Mouse (Mus musculus): ENCODE measurements around the gene Fndc3b. TPM values are rescaled to one million over a fixed set of nuclear protein-coding genes. Genes with fewer than 3 reads are reported as not detected.

The Fndc3b gene
- total RNA-seq, 2 experiments from 2014 or later, result 13.0 to 29.8 TPM

GRCm38 (mm10) chr3:27600645-27601044, 110.5 kb downstream of the Fndc3b start:
- peak; percentile 48 for ATAC-seq (ENCODE audit: poor library complexity, severe bottlenecking)

DNA sequence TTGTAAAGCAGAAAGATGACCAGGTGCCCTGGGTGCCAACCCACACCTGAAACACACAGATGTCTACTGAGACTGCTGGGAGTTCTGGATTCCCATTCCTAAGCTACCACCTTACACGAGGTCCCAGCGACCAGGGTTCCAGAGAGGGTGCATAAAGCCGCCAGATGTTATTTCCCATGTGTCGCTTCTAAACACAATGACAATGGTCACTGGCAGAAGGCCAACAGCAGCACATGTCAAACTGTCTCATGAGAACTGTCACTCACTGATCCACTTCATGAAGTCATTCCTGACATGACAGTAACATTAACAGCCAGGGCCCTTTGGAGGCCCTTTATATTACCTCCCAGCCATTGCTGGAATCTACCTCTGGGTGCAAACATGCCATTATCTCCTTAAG, 110.9 kb downstream of the Fndc3b start:
- ATAC-seq (ENCODE audit: poor library complexity, severe bottlenecking), result no peak

DNA sequence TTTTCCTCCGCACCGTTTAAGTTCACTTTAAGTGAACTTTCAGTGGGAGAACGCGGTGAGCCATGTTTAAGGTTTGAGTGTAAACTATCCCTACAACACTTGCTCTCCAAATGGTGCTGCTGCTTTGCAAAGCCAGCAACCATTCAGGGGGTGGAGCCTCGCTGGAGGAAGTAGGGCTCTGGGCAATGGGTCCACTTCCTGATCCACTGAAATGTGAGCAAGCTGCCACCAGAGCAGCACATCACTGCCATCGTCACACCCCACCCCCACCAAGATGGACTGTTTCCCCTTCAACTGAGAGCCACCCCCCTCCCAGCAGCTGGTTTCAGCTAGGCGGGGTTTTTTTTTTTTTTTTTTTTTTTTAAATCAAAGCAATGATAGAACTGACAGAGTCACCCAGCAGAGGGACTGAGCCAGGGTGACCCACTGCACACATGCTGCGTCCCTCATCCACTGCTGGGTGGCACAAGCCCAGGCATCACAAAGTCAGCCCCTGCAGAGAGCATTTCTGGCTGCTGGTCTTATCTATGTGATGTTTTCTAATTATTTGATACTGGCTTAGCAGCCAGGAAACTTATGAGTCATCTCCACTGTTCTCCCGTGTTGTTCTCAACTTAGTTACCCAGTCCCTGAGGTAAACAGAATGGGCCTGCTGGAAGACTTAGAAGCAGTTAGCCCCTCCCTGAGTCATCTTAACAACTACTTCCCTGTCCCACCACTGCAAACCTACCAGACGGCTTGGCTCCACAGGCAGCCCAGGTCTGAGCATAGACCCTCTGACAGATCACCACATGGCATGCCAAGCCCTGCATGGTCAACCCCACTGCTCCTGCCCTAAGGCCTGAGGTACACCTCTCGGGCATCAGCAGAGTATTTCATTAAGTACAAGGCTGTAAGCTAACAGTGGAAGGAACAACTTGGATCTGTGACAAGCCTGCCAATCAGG, 112.4 kb downstream of the Fndc3b start:
- peak; percentile 85 for ATAC-seq (ENCODE audit: poor library complexity, severe bottlenecking)

- ATAC-seq (ENCODE audit: poor library complexity, severe bottlenecking), result no peak
These were observed 117.5 kb downstream of the Fndc3b start for GRCm38 (mm10) chr3:27593485-27594138.

DNA sequence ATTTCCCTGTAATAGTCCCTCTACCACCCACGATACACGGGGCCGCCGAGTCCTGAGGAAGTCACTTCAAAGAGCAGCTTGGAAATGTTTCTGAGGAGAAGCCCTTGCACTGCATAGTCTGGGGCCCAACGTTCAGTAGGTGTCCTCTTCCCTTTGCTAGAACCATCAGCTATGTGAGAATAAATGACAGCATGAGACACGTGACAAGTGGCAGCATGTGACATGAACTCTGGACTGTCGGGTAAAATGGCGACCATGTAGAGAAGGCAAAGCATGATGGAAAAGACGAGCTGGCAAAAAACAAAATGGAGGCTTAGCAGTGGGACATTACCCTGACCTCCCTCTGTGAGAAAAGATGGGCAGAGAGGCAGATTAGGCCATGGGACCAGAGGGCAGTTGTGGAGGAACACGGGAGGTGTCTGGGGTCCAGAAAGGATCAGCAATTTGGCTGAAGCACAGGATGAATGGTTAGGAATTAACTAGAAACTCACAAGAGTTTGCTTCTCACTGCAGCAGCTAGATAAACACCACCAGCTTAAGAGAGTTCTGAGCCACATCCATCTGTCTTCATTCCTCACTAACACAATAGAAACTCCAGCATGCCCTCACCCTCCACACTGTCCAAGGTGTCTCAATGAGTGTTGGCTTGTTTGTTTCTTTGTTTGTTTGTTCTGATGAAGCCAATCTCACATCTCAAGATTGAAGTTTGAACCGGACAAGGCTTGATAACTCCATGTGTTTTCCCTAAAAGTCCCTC, 118.2 kb downstream of the Fndc3b start:
- ATAC-seq (ENCODE audit: poor library complexity, severe bottlenecking), result no peak

DNA sequence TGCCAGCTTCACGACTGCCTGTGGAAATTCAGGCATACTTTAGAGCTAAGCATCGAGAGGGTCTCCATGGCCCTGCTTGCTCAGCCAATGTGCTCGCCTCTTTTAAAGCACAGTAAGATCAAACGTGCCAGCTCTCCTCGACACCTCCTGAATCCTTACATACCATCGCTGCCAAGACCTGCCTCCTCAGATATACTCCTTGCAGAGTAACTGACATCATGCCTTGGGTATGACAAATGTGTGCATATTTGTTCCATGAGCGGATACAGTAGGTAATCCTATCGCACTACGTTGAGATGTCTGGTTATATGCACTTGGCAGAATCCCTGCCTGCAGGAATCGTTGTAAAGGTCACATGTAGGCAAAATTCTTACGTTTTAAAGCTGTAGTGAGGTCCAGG, 120.3 kb downstream of the Fndc3b start:
- ATAC-seq (ENCODE audit: poor library complexity, severe bottlenecking), result no peak

- no peak for ATAC-seq (ENCODE audit: poor library complexity, severe bottlenecking)
These were observed 121.8 kb downstream of the Fndc3b start for GRCm38 (mm10) chr3:27589305-27589704.

DNA sequence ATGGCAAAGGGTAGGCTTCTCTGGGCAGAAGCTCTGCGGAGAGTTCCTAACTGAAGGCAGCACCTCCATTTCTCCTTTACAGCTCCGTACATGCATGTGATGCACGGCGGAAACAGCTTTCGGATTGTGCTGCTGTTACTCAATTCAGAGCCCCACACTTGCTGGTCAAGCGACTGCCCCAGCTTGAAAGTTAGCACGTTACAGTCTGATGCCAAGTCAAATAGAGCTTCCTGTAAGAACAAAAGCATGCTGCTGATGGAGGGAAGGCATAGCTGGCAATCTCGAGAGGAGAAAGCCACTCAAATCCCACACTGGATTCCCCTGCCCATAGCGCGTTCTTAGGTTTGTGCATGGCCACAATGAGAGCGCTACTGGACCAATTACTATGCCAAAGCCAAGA, 122.5 kb downstream of the Fndc3b start:
- ATAC-seq (ENCODE audit: poor library complexity, severe bottlenecking), result no peak

DNA sequence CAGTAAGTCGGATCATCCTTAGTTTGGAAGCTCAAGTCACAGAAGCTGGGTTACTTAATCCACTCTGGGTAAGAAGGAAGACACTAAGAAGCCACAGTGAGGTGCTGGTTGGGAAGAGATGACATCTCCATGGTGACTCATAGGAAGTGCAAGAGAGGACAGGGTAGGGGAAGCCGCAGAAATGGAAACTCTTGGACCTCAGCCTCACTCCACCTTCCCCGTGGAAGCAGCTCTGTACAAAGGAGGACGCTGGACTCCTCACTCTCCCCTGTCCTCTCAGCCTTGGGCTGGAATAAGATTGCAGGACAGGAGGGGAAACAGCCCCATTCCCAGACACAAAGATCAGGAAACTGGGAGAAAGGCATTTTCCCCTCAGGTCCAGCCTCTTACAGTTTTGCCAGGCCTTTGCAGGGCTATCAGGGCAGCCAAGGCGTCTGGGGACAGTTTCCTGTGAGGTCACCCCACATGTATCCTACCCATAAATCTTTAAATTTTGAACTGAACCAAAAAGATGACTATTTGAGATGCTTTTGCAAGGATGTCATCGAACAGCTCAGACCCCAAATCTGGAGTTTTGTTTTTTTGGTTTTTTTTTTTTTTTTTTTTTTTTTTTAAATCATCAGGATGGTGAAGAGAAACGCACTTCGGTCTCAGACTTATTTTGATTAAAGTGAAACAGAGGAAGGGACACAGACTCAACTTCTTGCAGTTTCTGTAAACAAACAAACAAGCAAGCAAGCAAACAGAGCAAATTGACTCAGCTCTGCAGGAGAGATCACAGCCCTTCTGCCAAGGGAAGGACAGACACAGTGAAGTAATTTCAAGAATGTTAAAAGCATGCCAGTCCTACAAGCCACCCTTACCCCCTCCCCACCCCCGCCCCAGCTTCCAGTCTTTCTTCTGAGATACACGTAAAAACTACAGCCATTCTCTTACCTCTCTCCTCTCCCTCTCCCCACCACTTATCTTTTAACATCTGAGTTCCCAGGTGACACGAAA, 126.2 kb downstream of the Fndc3b start:
- peak; percentile 96 for ATAC-seq (ENCODE audit: poor library complexity, severe bottlenecking)

GRCm38 (mm10) chr3:27581931-27582840, 128.9 kb downstream of the Fndc3b start:
- no peak for ATAC-seq (ENCODE audit: poor library complexity, severe bottlenecking)

GRCm38 (mm10) chr3:27580956-27581355, 130.2 kb downstream of the Fndc3b start:
- ATAC-seq (ENCODE audit: poor library complexity, severe bottlenecking), result no peak

DNA sequence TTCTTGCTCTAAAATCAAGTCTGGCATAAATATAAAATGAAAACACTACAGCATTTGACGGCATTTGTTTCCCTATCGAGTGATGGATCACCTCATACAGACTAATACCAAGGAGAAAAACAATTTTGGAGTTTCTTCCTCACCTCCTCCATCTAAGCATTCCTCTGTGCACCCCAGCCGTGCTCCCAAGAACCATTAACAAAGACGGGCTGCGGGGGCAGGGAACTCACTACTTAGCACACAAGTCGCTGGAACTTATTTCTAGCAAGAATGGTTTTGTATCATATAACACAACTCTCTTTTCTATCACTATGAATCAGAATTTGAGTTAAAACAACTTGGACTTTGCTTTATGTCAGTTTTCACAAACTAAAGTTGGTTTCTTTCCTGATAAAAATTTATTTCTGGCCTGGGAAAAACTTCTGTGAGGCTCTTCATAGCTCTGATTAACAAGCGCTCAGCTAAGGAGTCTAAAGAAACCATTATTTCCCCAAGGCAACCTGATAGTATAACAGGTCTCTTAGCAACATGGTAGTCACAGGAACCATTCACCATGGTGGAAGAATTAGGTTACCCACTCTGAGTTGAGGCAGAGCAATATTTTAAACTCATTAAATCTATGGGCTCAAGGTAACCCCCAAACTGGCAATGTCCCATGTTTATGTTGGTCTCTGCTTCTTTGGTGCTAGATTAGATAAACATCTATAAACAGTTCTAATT, 131.1 kb downstream of the Fndc3b start:
- ATAC-seq (ENCODE audit: poor library complexity, severe bottlenecking), result no peak

- ATAC-seq (ENCODE audit: poor library complexity, severe bottlenecking), result peak; percentile 89
These were observed 131.9 kb downstream of the Fndc3b start for GRCm38 (mm10) chr3:27579229-27579628.

DNA sequence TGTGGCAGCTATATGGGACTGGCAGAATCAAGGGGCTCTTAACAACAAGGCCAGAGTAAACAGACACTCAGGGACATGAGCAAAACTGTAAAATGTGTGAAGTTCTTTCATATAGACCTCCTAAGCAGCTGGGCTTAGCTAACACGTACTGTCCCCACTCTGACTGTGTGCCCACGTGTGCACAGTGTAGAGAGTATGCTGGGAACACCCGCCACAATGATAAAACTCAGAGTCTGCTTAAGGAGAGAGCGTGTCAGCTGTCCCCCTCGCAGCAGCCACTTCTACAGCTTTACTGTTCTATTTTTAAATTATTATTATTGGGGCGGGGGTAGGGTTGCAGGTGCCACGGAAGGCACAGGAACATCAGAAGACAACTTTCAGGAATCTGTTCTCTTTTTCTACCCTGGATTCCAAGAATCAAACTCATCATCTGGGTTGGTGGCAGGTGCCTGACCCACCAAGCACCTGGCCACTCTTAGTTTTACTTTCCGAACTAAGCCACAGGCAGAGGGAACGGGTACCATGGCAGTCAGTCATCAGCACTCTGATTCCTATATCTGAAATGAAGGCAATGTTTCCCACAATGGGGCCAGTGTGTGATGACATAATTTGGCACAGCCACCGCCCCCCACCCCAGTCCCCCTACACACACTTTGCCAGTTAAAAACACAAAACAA, 133.6 kb downstream of the Fndc3b start:
- peak; percentile 14; the same call in 1 of the 2 replicates for ATAC-seq (ENCODE audit: poor library complexity, severe bottlenecking)

- no peak for ATAC-seq (ENCODE audit: poor library complexity, severe bottlenecking)
These were observed 136.9 kb downstream of the Fndc3b start for GRCm38 (mm10) chr3:27574241-27574640.

- no peak for ATAC-seq (ENCODE audit: poor library complexity, severe bottlenecking)
These were observed 137.6 kb downstream of the Fndc3b start for GRCm38 (mm10) chr3:27573458-27573857.

DNA sequence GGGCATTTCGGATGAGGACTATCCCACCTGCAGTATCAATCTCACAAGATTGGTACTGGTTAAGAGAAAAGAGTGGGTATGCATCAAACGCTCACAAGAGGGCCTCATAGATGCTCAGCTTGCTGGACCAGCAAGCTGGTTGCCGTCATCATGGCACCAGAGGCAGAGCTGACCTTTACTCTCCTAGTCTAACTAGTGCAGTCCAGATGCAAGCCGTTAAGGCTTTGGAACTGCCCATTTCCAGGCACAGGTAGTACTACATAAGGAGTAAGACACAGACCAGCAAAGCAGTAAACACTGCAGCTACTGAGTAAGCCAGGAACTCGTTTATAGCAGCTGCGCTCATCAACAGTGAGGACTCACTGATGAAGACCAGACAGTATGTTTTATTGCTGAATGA, 138.8 kb downstream of the Fndc3b start:
- 0 out of 2 replicates have a peak, but pooled peaks have one; percentile 18 for ATAC-seq (ENCODE audit: poor library complexity, severe bottlenecking)

- ATAC-seq (ENCODE audit: poor library complexity, severe bottlenecking), result peak; percentile 69
These were observed 145.8 kb downstream of the Fndc3b start for GRCm38 (mm10) chr3:27565314-27565713.

Data from megakaryocyte, adult 5-6 weeks (primary cell).